Mouse (Mus musculus) limb, embryonic 12.5 days (tissue): ENCODE data around the gene Rhno1. TPM values are rescaled to one million over a fixed set of nuclear protein-coding genes. Genes with fewer than 3 reads are reported as not detected.

ENCODE experiments used
- ATAC-seq: fragments of 200-750 bp; cut with Nextera tagmentation; 2 replicates; pipeline ENCODE4 v1.8.0; 2017; ENCODE audit warnings: low read depth, moderate TSS enrichment; ENCODE audit not compliant: insufficient number of reproducible peaks, insufficient read depth, low FRiP score, low TSS enrichment
- H3K27ac ChIP-seq: fragments of 300-500 bp; sonication (generic); 2 replicates; pipeline ENCODE4 v1.5.1; 2016; ENCODE audit warnings: mild to moderate bottlenecking, moderate library complexity
- H3K27me3 ChIP-seq: fragments of 300-500 bp; sonication (generic); 2 replicates; pipeline ENCODE4 v1.6.1; 2016; ENCODE audit warnings: mild to moderate bottlenecking, moderate library complexity
- H3K36me3 ChIP-seq: fragments of 300-500 bp; sonication (generic); 2 replicates; pipeline ENCODE4 v1.6.1; 2016; ENCODE audit warnings: mild to moderate bottlenecking, moderate library complexity
- H3K4me1 ChIP-seq: fragments of 300-500 bp; sonication (generic); replicated peaks from 2 replicates; pipeline ENCODE4 v1.6.1; 2016
- H3K4me2 ChIP-seq: fragments of 300-500 bp; sonication (generic); 2 replicates; pipeline ENCODE4 v1.6.1; 2016; ENCODE audit warnings: mild to moderate bottlenecking, moderate library complexity
- H3K4me3 ChIP-seq: fragments of 300-500 bp; sonication (generic); replicated peaks from 2 replicates; pipeline ENCODE4 v1.5.1; 2016; ENCODE audit warnings: mild to moderate bottlenecking
- H3K9ac ChIP-seq: fragments of 300-500 bp; sonication (generic); replicated peaks from 2 replicates; pipeline ENCODE4 v1.6.1; 2016; ENCODE audit warnings: mild to moderate bottlenecking, moderate library complexity
- H3K9me3 ChIP-seq: fragments of 300-500 bp; sonication (generic); 2 replicates; pipeline ENCODE4 v1.6.1; 2016; ENCODE audit warnings: mild to moderate bottlenecking, moderate library complexity
- WGBS: fragments of 180-500 bp; shearing (Covaris S2); methylation state at CpG from one replicate; pipeline ENCODE4 v1.1.7; 2016; 5-methylcytosine and 5-hydroxymethylcytosine counted together
- polyA plus RNA-seq: library from polyadenylated mRNA; unstranded; fragments of >200 nt; fragmentation: Nextera tagmentation; extraction: Ambion mirVana; gene quantifications from 2 replicates; pipeline ENCODE4 v1.2.1, GENCODE M21; 2016

Gene Rhno1
- polyA plus RNA-seq, 1 experiment from 2014 or later, result 177 TPM

GRCm38 (mm10) chr6:128334397-128335124, 28.1 kb downstream of the Rhno1 start:
- 26% methylated on average over 12 of the region's 12 CpGs for WGBS
- H3K4me2 ChIP-seq, result no peak overlapping the region
- H3K4me3 ChIP-seq, result no peak overlapping the region
- peaks cover 72% of the 10 kb centered on the region for H3K36me3 ChIP-seq
- H3K9ac ChIP-seq, result no peak overlapping the region
- peaks cover 14% of the 10 kb centered on the region for H3K9me3 ChIP-seq
- no peak overlapping the region for H3K27ac ChIP-seq
- H3K27me3 ChIP-seq, result no peaks in the 10 kb centered on the region
- 0 out of 2 replicates have a peak, but pooled peaks have one; percentile 61 for ATAC-seq
- H3K4me1 ChIP-seq, result 0 out of 2 replicates have a peak, but pooled peaks cover 5% of the 10 kb centered on the region

GRCm38 (mm10) chr6:128318317-128318716, 44.4 kb downstream of the Rhno1 start:
- 16% methylated on average over 4 of the region's 4 CpGs for WGBS
- ATAC-seq, result no peak

GRCm38 (mm10) chr6:128315597-128315996, 47.1 kb downstream of the Rhno1 start:
- H3K9ac ChIP-seq, result no peak overlapping the region
- H3K27me3 ChIP-seq, result no peaks in the 10 kb centered on the region
- H3K27ac ChIP-seq, result no peak overlapping the region
- no peaks in the 10 kb centered on the region for H3K9me3 ChIP-seq
- no peaks in the 10 kb centered on the region for H3K36me3 ChIP-seq
- no peak overlapping the region for H3K4me3 ChIP-seq
- H3K4me1 ChIP-seq, result no peaks in the 10 kb centered on the region
- 80% methylated on average over 8 of the region's 8 CpGs for WGBS
- no peak for ATAC-seq
- H3K4me2 ChIP-seq, result no peak overlapping the region

More at GRCm38 (mm10) chr6:128318317-128318716, 44.4 kb downstream of the Rhno1 start:
- H3K9me3 ChIP-seq, result no peaks in the 10 kb centered on the region
- H3K27me3 ChIP-seq, result no peaks in the 10 kb centered on the region
- H3K4me3 ChIP-seq, result no peak overlapping the region
- H3K27ac ChIP-seq, result no peak overlapping the region
- H3K9ac ChIP-seq, result no peak overlapping the region
- no peak overlapping the region for H3K4me2 ChIP-seq
- no peaks in the 10 kb centered on the region for H3K4me1 ChIP-seq
- H3K36me3 ChIP-seq, result peaks cover 27% of the 10 kb centered on the region

- Histone ChIP-seq H3K4me2 (no peak overlapping the region), H3K27ac (no peak overlapping the region), H3K4me1 (no peaks in the 10 kb centered on the region), H3K27me3 (no peaks in the 10 kb centered on the region), H3K36me3 (no peaks in the 10 kb centered on the region), H3K9me3 (no peaks in the 10 kb centered on the region), H3K4me3 (no peak overlapping the region), H3K9ac (no peak overlapping the region)
- WGBS, result 83% methylated on average over 6 of the region's 6 CpGs
- no peak for ATAC-seq
Measured at GRCm38 (mm10) chr6:128314796-128315195, 47.9 kb downstream of the Rhno1 start.

- H3K9ac ChIP-seq, result no peak overlapping the region
- no peaks in the 10 kb centered on the region for H3K9me3 ChIP-seq
- no peak overlapping the region for H3K4me3 ChIP-seq
- H3K36me3 ChIP-seq, result no peaks in the 10 kb centered on the region
- H3K27me3 ChIP-seq, result no peaks in the 10 kb centered on the region
- peak; percentile 73 for ATAC-seq
- H3K27ac ChIP-seq, result no peak overlapping the region
- H3K4me2 ChIP-seq, result no peak overlapping the region
- WGBS, result 22% methylated on average over 4 of the region's 4 CpGs
- H3K4me1 ChIP-seq, result no peaks in the 10 kb centered on the region
Measured at GRCm38 (mm10) chr6:128308311-128308710, 54.4 kb downstream of the Rhno1 start.

Other genes starting within 250 kb of the Rhno1 start
- gene Tspan9, start 219.3 kb downstream of the Rhno1 start, polyA plus RNA-seq, result 103 and 114 TPM in 2 replicates
- 3.5 TPM in 2 replicates for gene Tead4, start 62.1 kb downstream of the Rhno1 start, polyA plus RNA-seq
- 21.0 and 23.6 TPM in 2 replicates for gene Tulp3, start 7.1 kb downstream of the Rhno1 start, polyA plus RNA-seq
- 43.2 and 52.4 TPM in 2 replicates for gene Foxm1, start 56 bp upstream of the Rhno1 start, polyA plus RNA-seq
- 0.38 and 0.74 TPM in 2 replicates for gene Tex52, start 12.5 kb upstream of the Rhno1 start, polyA plus RNA-seq
- not detected in 2 replicates for gene Gm44596, start 12.6 kb upstream of the Rhno1 start, polyA plus RNA-seq
- gene Nrip2, start 36.4 kb upstream of the Rhno1 start, polyA plus RNA-seq, result 3.5 and 4.2 TPM in 2 replicates
- gene Itfg2, start 62.0 kb upstream of the Rhno1 start, polyA plus RNA-seq, result 35.9 and 39.3 TPM in 2 replicates
- 548 and 573 TPM in 2 replicates for gene Fkbp4, start 75.8 kb upstream of the Rhno1 start, polyA plus RNA-seq
- not detected in 2 replicates for gene Pzp, start 163.8 kb upstream of the Rhno1 start, polyA plus RNA-seq
- not detected in 2 replicates for gene A2ml1, start 218.7 kb upstream of the Rhno1 start, polyA plus RNA-seq